Comparison of ENCODE assay signal across 20 mouse cellular contexts in the genomic region with DNA sequence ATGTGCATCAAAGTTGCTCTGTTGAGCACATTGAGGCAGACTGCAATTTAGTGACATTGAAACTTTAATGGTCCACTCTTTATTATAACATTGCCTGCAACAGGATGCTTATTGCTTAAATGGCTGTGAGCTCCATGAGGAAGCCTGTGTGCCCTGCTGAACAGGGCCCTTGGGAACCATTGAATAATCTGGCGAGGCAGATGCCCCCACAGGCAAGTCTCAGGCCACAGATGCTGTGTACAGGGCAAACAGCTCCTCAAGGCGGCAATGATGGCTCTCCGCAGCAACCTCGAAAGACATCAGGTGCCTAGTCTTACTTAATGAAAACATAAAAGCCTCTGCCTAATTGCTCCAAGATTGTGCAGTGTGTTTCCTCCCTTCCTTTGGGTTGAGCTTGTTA.
DNase-seq lines count a peak whose midpoint lies in the region; TF ChIP-seq lines count a peak whose summit lies in the region.
"Had no signal": no experiment of that assay in that cellular context is flagged by ENCODE, and none has a peak within 500 bp of the region (broad histone marks: within the 10 kb centered on the region; RNA-seq: fewer than 3 reads in every experiment).

No protein-coding gene starts in this region.

- DNase-seq in embryo, embryonic 10.5 days (ENCODE audit: low spot score): peak; percentile 1
- DNase-seq in embryo, embryonic 10 days (ENCODE audit: low spot score): no peak
- DNase-seq in layer of hippocampus, adult 2 months (ENCODE audit: low spot score in 2 of 2): no peak
- no peak for DNase-seq in layer of hippocampus, postnatal 14 days (ENCODE audit: low spot score in 2 of 2)
- DNase-seq in retina, embryonic 14.5 days (ENCODE audit: low spot score): peak; percentile 9
- no peak for DNase-seq in retina, postnatal 1 day
- DNase-seq in frontal cortex, postnatal 14 days (ENCODE audit: low spot score in 2 of 2): no peak
- DNase-seq in cerebellum, adult 11 months: no peak
- DNase-seq: adrenal gland, adult 8-10 months; adrenal gland, postnatal 36 days; B cell, adult 2 months; cerebellum, adult 11-12 months; cerebellum, adult 9-10 months; cerebellum, postnatal 25 days; gastrocnemius, postnatal 14 days; heart, postnatal 10 days had no signal

- no peak for TF ChIP-seq CTCF in layer of hippocampus, adult 2 months (conservative IDR thresholded peaks at IDR 0.05)

- no peak overlapping the region for H3K4me3 ChIP-seq in layer of hippocampus, adult 2 months
- H3K4me3 ChIP-seq: embryonic facial prominence, embryonic 10.5 days; forebrain, embryonic 15.5 days; heart, embryonic 10.5 days; hindbrain, embryonic 13.5 days had no signal

- peak overlapping the region; percentile 23; the same call in 1 of the 2 replicates for H3K27ac ChIP-seq in layer of hippocampus, adult 2 months
- H3K27ac ChIP-seq: embryonic facial prominence, embryonic 10.5 days; forebrain, embryonic 15.5 days; heart, embryonic 10.5 days; hindbrain, embryonic 13.5 days had no signal

Comparison
In these comparisons a context has a peak if more than half of its experiments do, and no peak if none do; other contexts are left out.
1. DNase-seq: peak in embryo, embryonic 10.5 days (single experiment) and retina, embryonic 14.5 days (single experiment); none in embryo, embryonic 10 days (single experiment), layer of hippocampus, adult 2 months (0 of 2), layer of hippocampus, postnatal 14 days (0 of 2), retina, postnatal 1 day (single experiment), frontal cortex, postnatal 14 days (0 of 2) and cerebellum, adult 11 months (single experiment).